Mouse (Mus musculus): ENCODE data around the gene Trim80.

DNA sequence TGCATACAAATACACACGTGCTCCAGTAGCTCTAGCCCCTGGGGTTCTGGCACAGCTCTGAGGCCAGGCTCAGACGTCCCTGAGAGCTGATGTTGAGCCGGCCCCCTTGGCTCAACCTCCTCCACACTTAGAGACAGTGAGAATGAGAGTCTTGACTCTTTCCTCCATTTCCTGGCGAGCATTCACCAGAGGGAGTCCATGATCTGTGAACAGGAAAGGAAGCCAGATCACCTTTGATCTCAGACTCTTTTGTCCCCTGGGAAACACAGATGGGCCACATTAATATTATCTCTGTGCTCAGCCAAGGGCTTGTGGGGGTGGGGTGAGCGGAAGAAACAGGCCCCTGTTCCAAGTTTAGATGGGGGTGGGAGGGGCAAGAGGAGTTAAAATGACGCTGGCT is 17.1 kb downstream of the Trim80 start:
- TF ChIP-seq CTCF (conservative IDR thresholded peaks at IDR 0.05; ENCODE audit: low read length) (no peak), POU5F1 (IDR thresholded peaks at IDR 0.05; ENCODE audit: borderline replicate concordance, low read length) (no peak), NANOG (IDR thresholded peaks at IDR 0.05; ENCODE audit: borderline replicate concordance, low read length) (no peak)
